Mouse (Mus musculus): ENCODE results near the gene 5730522E02Rik. TPM values are rescaled to one million over a fixed set of nuclear protein-coding genes. Genes with fewer than 3 reads are reported as not detected.
A peak's percentile ranks its signal among the peaks of the same experiment; 100 is the strongest.

5730522E02Rik gene
- total RNA-seq, 2 experiments from 2014 or later: 10.5 to 14.0 TPM

DNA sequence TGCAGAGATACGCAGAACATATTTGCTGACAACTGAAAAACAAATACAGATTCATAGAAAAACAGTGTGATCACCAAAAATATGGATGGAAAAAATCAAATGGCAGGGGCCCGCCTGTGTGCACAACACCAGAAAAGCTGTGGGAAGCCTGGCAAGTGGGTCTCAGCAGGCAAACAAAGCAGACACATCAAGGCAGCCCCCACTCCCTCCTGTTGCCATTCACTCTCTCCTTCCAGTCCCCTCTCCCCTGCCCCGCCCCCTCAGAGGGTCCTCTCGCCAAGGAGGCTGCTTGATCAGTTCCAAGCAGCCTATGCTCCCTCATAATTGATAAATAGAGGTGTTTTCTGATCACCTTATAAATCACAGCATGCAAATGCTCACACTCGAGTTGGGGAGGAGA lies 357.5 kb downstream of the 5730522E02Rik start:
- no peak for DNase-seq (ENCODE audit: extremely low spot score in 1 of 2, low spot score in 1 of 2)

DNA sequence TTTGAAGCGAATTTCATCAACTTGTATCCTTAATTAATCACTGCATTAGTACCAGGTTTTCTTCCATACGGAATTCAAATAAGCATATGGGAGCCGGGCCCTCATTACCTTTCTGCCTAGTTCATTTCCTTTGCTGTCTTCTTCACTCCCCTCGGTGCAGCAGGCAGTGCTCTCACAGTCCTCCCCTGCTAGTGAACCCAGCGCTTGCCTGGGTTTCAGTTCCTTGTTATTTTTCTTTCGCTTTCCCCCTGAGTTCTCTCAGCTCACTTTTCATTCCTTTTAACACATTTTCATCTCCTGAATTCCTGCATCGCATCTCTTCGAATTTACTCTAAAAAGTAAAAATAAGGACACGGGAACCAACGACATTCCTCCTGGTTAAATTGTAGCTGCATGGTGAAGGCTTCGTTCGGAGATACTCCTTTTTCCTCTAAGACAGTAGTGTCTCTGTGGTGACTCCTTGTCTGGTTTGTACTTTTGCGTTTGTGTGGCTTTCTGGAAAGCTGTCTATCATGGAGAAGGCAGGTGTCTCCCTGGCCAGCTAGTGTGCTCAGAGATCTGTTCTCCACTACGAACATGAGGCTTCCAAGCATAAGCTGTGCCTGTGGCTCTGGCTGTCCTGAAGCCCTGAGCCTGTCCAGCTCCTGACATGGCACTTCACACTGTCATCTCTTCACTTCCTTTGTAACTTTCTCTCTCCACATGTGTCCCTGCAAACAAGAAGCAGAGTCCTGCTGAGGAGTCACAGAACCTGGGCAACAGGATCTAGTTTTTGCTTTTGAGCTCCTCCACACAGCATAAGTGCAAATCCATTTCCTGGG lies 361.5 kb downstream of the 5730522E02Rik start:
- DNase-seq (ENCODE audit: extremely low spot score in 1 of 2, low spot score in 1 of 2): no peak

DNA sequence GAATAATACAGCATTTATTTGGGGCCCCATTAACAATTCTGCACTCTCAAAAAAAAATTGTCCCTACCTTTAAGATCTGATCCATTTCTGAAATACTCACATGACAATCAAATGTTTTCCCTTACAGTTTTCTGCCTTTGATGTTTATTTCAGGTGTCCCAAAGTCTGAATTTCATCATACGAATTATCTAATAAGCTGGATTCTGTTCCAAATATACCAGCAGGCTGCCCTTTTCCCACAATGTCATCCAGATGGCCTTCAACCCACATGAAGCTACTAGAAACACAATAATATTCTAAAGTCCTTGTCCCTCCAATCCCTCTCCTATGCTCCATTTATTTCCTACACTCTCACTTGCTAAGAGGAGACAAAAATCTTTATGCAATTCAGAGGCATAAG lies 372.1 kb downstream of the 5730522E02Rik start:
- no peak for DNase-seq (ENCODE audit: extremely low spot score in 1 of 2, low spot score in 1 of 2)

DNA sequence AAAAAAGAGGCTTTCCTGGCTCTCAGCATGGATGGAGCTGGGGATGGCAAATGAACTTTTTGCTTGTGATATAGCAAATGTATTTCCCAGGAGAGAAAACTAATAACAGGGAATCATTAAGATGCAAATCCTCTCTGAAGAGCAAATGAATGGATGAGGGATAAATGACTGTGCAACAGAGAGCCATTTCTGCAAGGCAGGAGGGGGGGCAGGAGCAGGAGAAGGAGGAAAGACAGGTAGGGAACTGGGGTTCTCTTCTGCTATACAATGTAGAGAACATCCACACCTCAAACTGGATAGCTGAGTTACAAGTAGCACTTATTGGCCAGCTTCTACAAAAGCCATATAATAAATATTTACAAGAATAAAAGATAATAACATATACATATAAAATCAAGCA lies 390.8 kb downstream of the 5730522E02Rik start:
- no peak for DNase-seq (ENCODE audit: extremely low spot score in 1 of 2, low spot score in 1 of 2)

DNA sequence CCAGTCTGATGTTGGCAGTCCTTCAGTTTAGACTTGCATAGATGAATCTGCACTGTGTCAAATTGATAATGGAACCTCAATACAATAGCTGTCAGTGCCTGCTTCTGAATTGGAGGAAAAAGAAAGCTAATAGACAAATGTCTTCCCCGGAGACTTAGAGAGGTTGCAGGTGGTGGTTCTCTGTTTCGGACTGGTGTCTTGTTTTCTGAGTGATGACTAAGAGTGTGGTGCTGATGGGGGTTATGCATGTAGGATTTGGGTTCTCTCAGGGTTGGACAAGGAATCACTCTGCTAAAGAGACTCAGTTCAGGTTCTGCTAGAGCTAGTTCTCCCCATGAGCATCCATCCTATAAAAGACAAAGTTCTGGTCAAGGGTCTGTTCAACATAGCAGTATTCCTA lies 397.1 kb downstream of the 5730522E02Rik start:
- DNase-seq (ENCODE audit: extremely low spot score in 1 of 2, low spot score in 1 of 2): no peak

DNA sequence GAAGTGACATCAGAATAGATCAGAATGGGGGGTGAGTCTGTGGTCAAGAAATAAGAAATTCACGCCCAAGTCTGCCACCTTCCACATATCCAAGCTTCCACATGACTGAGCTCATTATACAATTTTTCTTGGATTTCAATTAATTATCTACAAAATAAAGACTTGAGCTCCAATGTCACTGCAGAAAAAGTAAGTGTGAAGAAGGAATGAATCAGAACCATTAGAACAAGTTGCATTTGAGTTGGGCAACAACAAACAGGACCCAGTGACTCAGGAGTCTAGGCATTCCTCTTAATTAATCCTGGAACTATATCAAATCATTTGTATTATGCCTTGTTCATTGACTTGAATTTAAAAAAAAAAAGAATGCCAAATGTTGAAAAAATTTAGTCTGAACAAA lies 422.9 kb downstream of the 5730522E02Rik start:
- DNase-seq (ENCODE audit: extremely low spot score in 1 of 2, low spot score in 1 of 2): no peak

DNA sequence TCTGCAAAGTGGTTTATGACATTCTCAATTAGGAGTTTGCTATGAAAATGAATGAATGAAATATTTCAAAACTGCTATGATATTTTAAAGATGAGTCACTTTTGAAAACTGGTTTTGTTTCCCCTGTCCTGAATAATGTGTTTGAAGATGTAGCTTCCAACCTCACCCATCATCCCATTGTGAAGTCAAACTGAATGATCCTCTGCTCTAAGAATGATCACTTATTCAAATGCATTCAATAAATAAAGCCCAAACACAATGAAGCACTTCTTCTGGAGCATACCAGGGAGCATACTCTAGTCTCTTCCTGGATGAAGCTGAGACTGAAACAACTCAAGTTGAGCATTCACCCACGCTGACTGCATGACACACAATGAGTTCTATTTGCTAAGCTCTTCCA lies 438.3 kb downstream of the 5730522E02Rik start:
- no peak for DNase-seq (ENCODE audit: extremely low spot score in 1 of 2, low spot score in 1 of 2)

DNA sequence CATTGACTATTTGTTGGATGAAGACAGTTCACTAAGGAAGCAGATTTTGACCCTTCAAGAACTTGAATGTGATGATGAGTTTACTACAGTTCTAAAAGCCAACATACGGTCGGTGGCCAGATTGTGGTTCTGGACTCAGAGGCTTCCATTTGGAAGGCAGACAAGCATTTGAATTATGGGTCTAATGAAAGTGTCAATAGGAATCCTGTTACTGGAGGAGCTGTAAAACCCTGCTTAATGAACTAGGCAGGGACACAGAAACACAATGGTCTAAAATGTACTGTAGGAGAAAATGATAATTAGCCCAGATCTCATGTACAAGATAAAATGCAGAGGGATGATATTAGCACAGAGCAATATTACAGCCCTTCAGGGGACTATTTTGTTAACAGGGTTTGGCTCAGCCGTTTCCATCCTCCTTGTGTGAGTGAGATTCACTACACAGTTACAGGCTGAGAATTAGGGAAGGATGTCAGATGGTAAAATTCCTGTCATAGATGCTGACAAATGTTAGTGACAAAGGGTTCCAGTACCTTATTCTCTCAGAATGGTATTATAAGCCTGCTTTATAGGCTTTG lies 439.5 kb downstream of the 5730522E02Rik start:
- no peak for DNase-seq (ENCODE audit: extremely low spot score in 1 of 2, low spot score in 1 of 2)

DNA sequence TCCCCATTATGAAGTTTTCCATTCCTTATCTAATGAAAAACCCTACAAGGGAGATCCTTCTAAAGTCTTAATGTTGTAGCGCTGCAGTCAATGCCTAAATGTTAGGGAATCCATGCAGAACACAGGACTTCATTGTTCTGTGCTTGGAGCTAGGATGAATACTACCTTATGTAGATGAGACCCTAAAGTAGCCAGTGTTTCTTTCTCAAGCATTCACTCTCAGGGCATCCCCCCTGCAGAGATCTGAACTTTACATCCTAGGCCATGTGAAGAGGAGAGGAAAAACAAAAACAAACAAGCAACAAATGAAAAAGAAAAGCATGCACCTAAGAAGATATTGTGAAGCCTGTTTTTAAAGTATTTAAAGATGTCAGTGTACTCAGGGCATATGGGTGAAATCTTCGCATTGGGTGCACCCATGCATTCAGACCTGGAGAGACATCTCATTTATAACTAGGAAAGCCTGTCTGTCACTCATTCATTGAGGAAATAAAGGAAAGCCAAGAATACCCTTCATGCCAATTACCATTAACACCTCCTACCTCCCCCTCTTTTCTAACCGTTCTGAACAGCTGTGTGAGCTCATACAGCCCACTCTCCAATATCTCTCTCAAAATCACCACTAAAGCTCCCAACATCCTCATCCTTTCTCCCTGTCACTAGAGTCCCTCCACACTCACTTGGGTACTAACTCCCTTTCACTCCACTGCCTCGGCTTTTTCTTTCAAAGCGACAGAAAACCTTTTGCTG lies 442.8 kb downstream of the 5730522E02Rik start:
- DNase-seq (ENCODE audit: extremely low spot score in 1 of 2, low spot score in 1 of 2): no peak

DNA sequence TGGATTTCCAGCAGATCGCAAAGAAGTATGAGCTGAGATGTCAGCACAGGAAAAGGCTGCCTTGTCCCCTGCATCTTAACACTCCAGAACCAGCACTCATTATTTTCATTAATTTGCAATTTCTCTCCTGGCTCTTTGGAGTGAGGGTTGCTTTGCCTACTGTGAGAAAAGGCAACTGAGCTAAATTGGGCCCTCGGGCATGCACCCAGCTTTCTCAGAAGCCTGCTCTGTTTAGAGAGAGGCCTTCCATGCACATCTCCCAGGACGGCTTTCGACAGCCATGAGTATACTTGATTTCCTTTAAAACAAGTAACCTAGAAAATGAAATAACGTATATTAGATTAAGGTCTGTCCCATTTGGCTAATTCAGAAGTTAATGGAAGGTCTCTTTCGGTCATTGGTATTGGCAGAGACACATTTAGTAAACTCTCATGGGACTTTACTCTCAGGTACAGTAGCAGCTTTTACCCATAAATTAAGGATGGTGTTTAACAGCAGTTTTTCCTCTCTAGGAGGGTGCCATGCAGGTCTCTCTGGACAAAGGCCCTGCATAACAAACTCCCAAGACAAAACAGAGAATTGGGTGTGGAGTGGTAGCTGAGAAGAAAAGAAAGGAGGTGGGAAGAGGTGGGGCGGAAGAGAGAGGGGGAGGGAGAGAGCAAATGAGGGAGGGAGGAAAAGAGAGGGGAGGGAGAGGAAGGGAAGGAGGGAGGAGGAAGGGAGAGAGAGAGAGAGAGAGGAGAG lies 457.2 kb downstream of the 5730522E02Rik start:
- DNase-seq (ENCODE audit: extremely low spot score in 1 of 2, low spot score in 1 of 2): no peak

DNA sequence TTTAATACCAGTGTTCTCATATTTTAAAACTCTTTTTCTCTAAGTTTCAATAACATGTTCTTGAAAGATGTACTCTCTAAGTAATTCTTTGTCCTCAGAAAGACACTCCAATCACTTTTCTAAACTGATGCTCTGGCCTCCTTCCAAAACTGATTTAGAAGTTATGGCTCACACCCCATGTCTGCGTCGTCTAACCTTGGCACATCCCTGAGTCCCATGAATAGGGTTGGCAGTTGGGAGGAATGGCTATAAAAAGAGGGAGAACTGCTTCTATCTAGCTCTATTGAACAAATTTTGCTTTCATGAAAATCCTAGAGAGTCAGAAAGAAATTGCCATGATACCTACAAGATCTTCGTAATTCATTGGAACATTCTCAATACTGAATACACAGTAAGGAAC lies 458.1 kb downstream of the 5730522E02Rik start:
- no peak for DNase-seq (ENCODE audit: extremely low spot score in 1 of 2, low spot score in 1 of 2)

DNA sequence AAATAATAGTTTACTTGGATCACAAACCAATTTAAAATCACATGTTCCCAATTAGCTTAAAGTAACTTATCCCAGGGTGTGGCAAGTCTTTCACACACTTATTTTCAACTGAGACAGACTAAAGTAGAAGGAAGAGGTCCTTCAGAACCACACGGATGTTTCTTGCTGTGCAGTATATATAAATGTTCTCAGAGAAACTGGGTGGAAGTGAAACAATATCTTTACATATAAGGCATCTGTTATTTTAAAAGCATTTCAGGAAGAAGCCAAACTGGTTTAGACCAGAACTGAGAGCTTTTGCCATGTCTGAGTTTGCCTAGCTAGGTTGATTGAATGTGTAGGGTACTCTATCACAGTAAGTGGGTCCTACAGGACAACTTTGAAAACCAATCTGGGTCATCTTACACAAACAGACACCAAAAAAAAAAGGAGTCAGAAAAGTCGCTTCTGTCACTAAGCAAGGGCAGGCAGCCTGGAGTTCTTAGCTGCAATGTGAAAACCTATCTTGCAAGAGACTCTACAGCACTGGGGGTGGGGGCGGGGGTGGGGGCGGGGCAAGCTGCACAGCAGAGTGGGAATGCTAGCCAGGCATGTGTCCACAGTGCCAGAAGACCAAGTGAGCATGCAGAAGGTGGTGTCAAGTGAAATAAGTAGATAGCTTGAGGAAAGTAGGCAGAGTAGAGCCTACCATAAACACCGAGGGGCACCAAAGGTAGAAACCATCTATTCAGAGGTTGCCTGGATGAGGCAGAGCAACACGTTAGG lies 463.3 kb downstream of the 5730522E02Rik start:
- no peak for DNase-seq (ENCODE audit: extremely low spot score in 1 of 2, low spot score in 1 of 2)

DNA sequence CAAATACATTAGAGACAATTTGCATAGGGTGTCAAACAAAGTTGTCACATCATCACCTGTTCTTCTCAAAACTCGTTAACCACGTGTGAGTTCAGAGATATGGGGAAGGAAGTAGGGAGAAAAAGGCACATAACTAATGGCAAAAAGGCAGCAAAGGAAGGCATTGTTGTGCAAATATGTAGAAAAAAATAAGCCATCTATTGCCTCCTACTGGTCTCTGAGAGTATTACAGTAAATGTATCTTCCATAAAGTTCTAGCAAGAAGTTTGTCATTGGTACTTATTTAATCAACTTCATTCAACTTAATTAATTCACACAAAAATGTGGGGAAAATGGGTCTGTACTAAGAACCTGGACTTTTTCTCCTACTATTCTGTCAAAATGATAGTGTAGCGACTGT lies 466.9 kb downstream of the 5730522E02Rik start:
- DNase-seq (ENCODE audit: extremely low spot score in 1 of 2, low spot score in 1 of 2): no peak

DNA sequence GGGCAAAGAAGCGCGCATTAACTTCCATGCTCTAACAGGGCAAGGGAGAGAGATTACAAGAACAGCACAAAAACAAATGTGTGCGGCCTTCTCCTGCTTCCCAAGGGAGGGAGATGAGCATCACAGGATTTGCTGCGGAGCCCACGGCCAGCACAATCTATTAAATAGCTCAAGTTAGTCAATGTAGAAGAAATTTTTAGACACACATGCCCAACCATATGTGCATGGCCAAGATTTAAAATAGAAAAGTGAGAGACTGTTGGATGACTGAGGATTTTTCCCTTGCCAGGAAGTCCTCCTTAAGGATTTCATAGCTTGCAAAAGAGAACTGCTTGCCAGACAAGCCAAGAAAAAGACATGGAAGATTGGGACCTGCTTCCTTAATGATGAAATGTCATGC lies 473.3 kb downstream of the 5730522E02Rik start:
- DNase-seq (ENCODE audit: extremely low spot score in 1 of 2, low spot score in 1 of 2): no peak

DNA sequence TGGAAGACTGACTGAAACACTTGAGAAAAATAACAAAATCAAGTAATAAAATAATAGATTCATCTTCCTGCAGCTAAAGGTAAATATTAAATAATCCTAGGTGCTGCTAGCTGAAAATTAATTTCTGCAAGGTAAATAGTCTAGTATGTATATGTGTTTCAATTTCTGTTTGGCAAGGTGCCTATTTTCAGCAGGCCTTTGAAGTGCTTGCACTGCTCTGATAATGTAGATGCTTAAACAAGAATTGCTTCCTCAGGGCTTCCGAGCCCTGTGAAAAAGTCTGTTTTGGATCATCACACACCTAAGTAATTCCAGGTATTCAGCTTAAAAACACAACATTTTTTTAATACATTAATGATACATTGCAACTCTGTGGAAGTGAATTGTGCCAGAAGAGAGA lies 481.1 kb downstream of the 5730522E02Rik start:
- DNase-seq (ENCODE audit: extremely low spot score in 1 of 2, low spot score in 1 of 2): no peak

DNA sequence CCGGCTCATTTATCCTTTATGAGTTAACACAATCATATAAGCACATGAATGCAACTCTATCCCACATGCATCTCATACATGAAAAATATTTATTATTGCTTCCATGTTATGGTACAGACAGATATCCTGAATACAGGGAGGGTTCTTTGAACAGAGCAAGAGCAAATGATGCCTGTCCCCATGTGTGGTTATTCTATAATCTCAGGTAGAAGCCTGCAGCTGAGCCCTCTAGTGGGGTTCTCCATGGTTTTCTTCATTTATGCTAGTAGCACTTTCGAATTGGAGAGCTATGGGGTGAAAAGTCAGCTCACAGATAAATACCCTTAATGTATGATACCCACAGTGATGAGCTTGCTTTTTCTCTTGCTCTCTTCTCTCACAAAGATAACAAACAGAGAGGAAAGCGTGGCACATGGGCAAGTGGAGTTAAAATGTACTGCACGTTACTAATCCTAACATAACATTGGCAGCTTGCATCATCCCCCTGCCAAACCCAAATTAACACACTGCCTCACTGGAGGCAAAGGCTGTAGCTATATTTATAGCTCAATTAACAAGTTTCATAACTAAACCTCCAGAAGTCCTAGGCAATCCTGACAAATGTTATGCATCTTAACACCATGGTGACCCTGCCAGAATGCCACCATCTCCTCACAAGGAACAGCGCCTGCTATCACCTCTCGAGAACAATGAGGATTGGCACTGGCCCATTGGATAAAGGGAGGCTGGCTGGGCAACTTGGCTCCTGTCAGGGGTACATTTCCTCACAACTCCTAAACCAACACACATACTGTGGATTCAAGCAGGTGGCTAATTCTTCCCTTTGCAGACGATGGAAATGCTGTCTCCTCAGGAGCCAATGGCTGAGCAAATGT lies 494.9 kb downstream of the 5730522E02Rik start:
- peak; percentile 27 to 53 for DNase-seq (ENCODE audit: extremely low spot score in 1 of 2, low spot score in 1 of 2)

DNA sequence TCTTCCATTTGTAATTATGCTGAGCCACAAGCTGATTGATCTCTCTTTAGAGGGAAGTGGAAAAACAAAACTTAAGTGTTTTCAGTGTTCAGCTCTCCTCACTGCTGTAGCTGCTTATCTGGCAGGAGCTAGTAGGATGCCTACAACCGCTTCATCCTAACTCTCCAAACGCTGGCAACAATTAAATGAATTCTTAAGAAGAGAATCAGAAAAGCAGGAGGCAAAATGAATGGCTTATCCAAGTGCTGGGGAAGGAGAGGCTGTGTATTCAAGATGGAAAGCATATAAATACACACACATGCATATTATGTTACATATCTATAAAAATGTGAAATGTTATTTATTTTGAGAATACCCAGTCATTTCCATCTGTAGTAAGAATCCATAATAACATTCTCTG lies 500.0 kb downstream of the 5730522E02Rik start:
- no peak for DNase-seq (ENCODE audit: extremely low spot score in 1 of 2, low spot score in 1 of 2)

DNA sequence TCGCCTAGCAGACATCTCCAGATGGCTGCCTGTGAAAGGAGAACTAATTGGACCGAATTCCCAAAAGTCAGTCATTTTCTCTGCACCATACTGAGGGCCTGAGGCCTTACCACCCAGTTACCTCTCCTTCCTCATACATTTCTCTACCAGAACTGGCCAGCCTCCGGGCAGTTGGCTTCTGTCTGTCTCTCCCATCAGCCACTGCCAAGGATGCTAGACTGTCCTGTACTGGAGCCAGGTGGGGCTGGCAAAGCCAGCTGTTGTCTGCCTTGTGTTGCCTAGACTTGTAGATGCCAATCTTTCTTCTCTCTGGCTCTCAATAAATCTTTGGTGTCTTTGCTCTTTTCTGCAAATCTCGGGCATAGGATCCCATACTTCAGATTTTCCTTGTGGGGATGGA lies 500.7 kb downstream of the 5730522E02Rik start:
- no peak for DNase-seq (ENCODE audit: extremely low spot score in 1 of 2, low spot score in 1 of 2)

Data from layer of hippocampus, postnatal 25 days (tissue).